Mouse (Mus musculus) ES-E14 (cell line): ENCODE data around the gene Mterf1b. TPM values are rescaled to one million over a fixed set of nuclear protein-coding genes. Genes with fewer than 3 reads are reported as not detected.

Source experiments
- DNase-seq: peaks from one replicate; pipeline ENCODE4 v3.0.0-alpha.2; 2013; ENCODE audit warnings: low read depth, low spot score
- H3K27ac ChIP-seq: 2 replicates; pipeline ENCODE4 v1.5.1; 2012; ENCODE audit warnings: low read depth, mild to moderate bottlenecking, low read length, moderate library complexity, mixed read lengths; ENCODE audit not compliant: poor library complexity, insufficient read depth, severe bottlenecking
- H3K36me3 ChIP-seq: 2 replicates; pipeline ENCODE4 v1.6.1; 2012; ENCODE audit warnings: mild to moderate bottlenecking, low read length, moderate library complexity, mixed read lengths; ENCODE audit not compliant: control insufficient read depth, poor library complexity, insufficient read depth, severe bottlenecking
- H3K4me1 ChIP-seq, 2 experiments: fragments of 150-350 bp in 1 of 2; sonication (generic) in 1 of 2; 2 replicates each; pipeline ENCODE4 v1.6.1; 2012; ENCODE audit warnings: low read length in 2 of 2, mild to moderate bottlenecking in 1 of 2, mixed read lengths in 1 of 2; ENCODE audit not compliant: control insufficient read depth in 2 of 2, insufficient read depth in 2 of 2, poor library complexity in 1 of 2
- H3K4me3 ChIP-seq, 2 experiments: fragments of 150-350 bp in 1 of 2; sonication (generic) in 1 of 2; 2 replicates each; pipeline ENCODE4 v1.5.1; 2012; ENCODE audit warnings: low read length in 2 of 2, low read depth in 1 of 2, mild to moderate bottlenecking in 1 of 2, mixed read lengths in 1 of 2; ENCODE audit not compliant: insufficient read depth in 1 of 2, poor library complexity in 1 of 2, severe bottlenecking in 1 of 2
- H3K9ac ChIP-seq: 2 replicates; pipeline ENCODE4 v1.6.1; 2012; ENCODE audit warnings: low read depth, mild to moderate bottlenecking, low read length, mixed read lengths; ENCODE audit not compliant: poor library complexity, insufficient read depth, severe bottlenecking
- H3K9me3 ChIP-seq: fragments of 150-350 bp; sonication (generic); 2 replicates; pipeline ENCODE4 v1.6.1; 2012; ENCODE audit warnings: low read depth, mild to moderate bottlenecking, low read length; ENCODE audit not compliant: control insufficient read depth, insufficient read depth
- CHD2 ChIP-seq: IDR thresholded peaks from 2 replicates; pipeline ENCODE4 v1.6.1; 2014; ENCODE audit warnings: mild to moderate bottlenecking, low read depth, low read length, inconsistent platforms
- HCFC1 ChIP-seq: IDR thresholded peaks from 2 replicates; pipeline ENCODE4 v1.6.1; 2012; ENCODE audit warnings: low read length, inconsistent platforms, borderline replicate concordance; ENCODE audit not compliant: insufficient read depth
- MAFK ChIP-seq: IDR thresholded peaks from 2 replicates; pipeline ENCODE4 v1.6.1; 2014; ENCODE audit warnings: mild to moderate bottlenecking, low read depth, low read length, inconsistent platforms; ENCODE audit not compliant: insufficient read depth
- ZC3H11A ChIP-seq: IDR thresholded peaks from 2 replicates; pipeline ENCODE4 v1.6.1; 2012; ENCODE audit warnings: low read depth, mild to moderate bottlenecking, inconsistent platforms, low read length, borderline replicate concordance
- ZNF384 ChIP-seq: IDR thresholded peaks from 2 replicates; pipeline ENCODE4 v1.6.1; 2012; ENCODE audit warnings: low read depth, low read length, inconsistent platforms
- in situ Hi-C, 2 experiments: fragments of 600-800 bp; cut with MboI; formaldehyde crosslinking; loops; one replicate each; pipeline ENCODE4 v1.15.1; 2025; ENCODE audit warnings: low sequenced_read_pairs in 2 of 2, inconsistent platforms in 1 of 2; ENCODE audit not compliant: unreplicated experiment in 2 of 2
- total RNA-seq: library from RNA; depleted of rRNA; stranded (reverse); fragments of 300-350 nt; gene quantifications from 2 replicates; pipeline ENCODE4 v1.2.3, GENCODE M21; 2012

Mterf1b gene
- total RNA-seq, 1 experiment = 4.1 TPM

DNA sequence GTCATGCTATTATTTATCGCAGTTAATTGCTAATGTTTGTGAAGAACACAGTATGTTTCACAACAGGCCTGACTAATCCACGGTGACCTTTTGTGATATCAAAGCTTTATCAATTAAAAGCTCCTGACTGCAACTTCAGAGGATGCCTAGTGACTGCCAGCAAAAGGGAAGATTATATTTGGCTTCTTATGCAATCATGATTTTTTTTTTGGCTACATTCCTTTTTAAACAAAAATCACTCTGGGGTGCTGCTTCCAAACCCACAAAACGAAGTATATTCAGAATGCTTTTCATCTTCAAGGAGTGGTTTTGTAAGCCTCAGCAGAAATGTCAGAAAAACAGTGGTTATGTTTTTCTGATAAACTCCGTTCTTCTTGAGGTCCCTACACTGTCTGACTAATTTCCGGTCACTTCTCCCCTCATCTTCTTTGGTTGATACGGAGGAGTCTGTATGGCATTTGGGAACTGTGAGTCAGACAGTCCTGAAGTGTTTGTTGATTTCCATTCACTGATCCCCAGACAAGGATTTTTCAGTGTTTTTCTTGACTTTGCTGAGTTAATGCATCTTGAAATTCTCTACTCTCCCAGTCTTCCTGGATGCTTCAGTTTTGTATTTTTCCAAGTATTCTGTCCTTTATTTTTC is 29.9 kb downstream of the Mterf1b start:
- no peak for TF ChIP-seq ZC3H11A
- TF ChIP-seq ZNF384 = no peak
- TF ChIP-seq HCFC1 = no peak
- TF ChIP-seq MAFK = no peak
- no peak for TF ChIP-seq CHD2
- H3K9me3 ChIP-seq = no peaks in the 10 kb centered on the region
- no peak overlapping the region for H3K4me3 ChIP-seq
- H3K9ac ChIP-seq = no peak overlapping the region
- in situ Hi-C loops = no loop called here
- no peaks in the 10 kb centered on the region for H3K36me3 ChIP-seq
- no peaks in the 10 kb centered on the region for H3K4me1 ChIP-seq
- no peak overlapping the region for H3K27ac ChIP-seq
- no peak for DNase-seq

DNA sequence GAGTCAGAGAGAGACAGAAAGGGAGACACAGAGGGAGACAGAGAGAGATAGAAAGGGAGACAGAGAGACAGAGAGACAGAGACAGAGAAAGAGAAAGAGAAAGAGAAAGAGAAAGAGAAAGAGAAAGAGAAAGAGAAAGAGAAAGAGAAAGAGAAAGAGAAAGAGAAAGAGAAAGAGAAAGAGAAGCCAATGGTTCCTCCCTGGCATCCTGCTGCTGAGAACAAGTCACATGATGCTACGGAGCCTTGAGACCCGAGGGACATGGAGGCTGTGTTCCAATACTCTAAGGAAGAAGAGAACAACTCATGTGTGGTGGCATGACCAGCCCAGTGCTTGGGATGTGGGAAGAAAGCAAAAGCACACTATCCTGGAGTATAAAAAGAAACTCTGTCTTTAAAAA is 40.0 kb downstream of the Mterf1b start:
- H3K4me1 ChIP-seq = no peaks in the 10 kb centered on the region
- in situ Hi-C loops = no loop called here

DNA sequence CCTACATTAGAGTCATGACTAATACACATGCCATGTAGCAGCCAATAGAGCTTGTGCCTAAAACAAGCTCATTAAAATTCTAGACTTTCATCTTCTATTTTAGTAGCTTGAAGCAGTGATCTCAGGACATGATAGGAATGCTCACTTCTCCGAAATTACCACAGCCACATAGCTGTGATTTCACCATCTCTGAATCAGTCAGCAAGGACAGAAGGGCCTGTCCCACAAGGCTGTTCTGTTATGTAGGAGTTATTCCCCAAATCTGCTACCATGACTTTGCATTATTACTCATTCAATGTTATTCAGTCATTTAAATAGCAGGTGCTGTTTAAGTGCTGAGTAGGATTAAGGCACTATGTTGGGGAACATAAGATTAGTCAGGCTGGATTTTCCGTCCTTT is 42.3 kb downstream of the Mterf1b start:
- no peak for DNase-seq
- Histone ChIP-seq H3K36me3 (no peaks in the 10 kb centered on the region), H3K9me3 (no peaks in the 10 kb centered on the region), H3K27ac (no peak overlapping the region), H3K4me1 (no peaks in the 10 kb centered on the region), H3K9ac (no peak overlapping the region), H3K4me3 (no peak overlapping the region)
- TF ChIP-seq CHD2 (no peak), ZNF384 (no peak), ZC3H11A (no peak), MAFK (no peak), HCFC1 (no peak)
- in situ Hi-C loops = no loop called here

More for the DNA sequence above, 40.0 kb downstream of the Mterf1b start:
- H3K9me3 ChIP-seq = no peaks in the 10 kb centered on the region
- DNase-seq = no peak
- no peak overlapping the region for H3K27ac ChIP-seq
- no peak for TF ChIP-seq MAFK
- no peak for TF ChIP-seq ZC3H11A
- TF ChIP-seq HCFC1 = no peak
- no peak for TF ChIP-seq ZNF384
- no peak for TF ChIP-seq CHD2
- H3K9ac ChIP-seq = no peak overlapping the region
- H3K36me3 ChIP-seq = no peaks in the 10 kb centered on the region
- H3K4me3 ChIP-seq = no peak overlapping the region

- Histone ChIP-seq H3K36me3 (no peaks in the 10 kb centered on the region), H3K9me3 (no peaks in the 10 kb centered on the region), H3K4me3 (no peak overlapping the region), H3K9ac (no peak overlapping the region), H3K27ac (no peak overlapping the region), H3K4me1 (no peaks in the 10 kb centered on the region)
- DNase-seq = no peak
- in situ Hi-C loops = no loop called here
- no peak for TF ChIP-seq MAFK
- TF ChIP-seq ZC3H11A = no peak
- TF ChIP-seq ZNF384 = no peak
- no peak for TF ChIP-seq HCFC1
- TF ChIP-seq CHD2 = no peak
Observed at GRCm38 (mm10) chr5:4240120-4240519, 48.0 kb downstream of the Mterf1b start.
